Mouse (Mus musculus) urinary bladder, postnatal 36 days (tissue): Measurements from ENCODE around the gene Aasdh.
"Not testable (repeated sequence)": the region's sequence is repeated elsewhere in the genome, so short reads cannot be mapped to it uniquely, and the experiment has no call there.

ENCODE experiments used
- DNase-seq, 2 experiments: peaks; one replicate each; pipeline ENCODE4 v3.0.0; 2022; ENCODE audit warnings: low spot score in 2 of 2, mixed read lengths in 1 of 2

The Aasdh gene

GRCm38 (mm10) chr5:76912522-76912921 is 7.2 kb upstream of the Aasdh start:
- DNase-seq, result not testable (repeated sequence)

- DNase-seq, result no peak
Measured at GRCm38 (mm10) chr5:76910807-76911206, 5.5 kb upstream of the Aasdh start.

- no peak for DNase-seq
Measured at GRCm38 (mm10) chr5:76906155-76906499, 813 bp upstream of the Aasdh start.

- no peak for DNase-seq
Measured at GRCm38 (mm10) chr5:76904713-76905404, 455 bp downstream of the Aasdh start.

- DNase-seq, result no peak
Measured at GRCm38 (mm10) chr5:76902131-76902530, 3.2 kb downstream of the Aasdh start.

GRCm38 (mm10) chr5:76893084-76893483 is 12.2 kb downstream of the Aasdh start:
- no peak for DNase-seq

- no peak for DNase-seq
Measured at GRCm38 (mm10) chr5:76892608-76893007, 12.7 kb downstream of the Aasdh start.

- DNase-seq, result no peak
Measured at GRCm38 (mm10) chr5:76887011-76887410, 18.3 kb downstream of the Aasdh start.

- DNase-seq, result no peak
Measured at GRCm38 (mm10) chr5:76884107-76884506, 21.2 kb downstream of the Aasdh start.

- no peak for DNase-seq
Measured at GRCm38 (mm10) chr5:76876106-76876758, 29.1 kb downstream of the Aasdh start.

- no peak for DNase-seq
Measured at GRCm38 (mm10) chr5:76869553-76869952, 35.8 kb downstream of the Aasdh start.

GRCm38 (mm10) chr5:76868693-76869286 is 36.5 kb downstream of the Aasdh start:
- no peak for DNase-seq

GRCm38 (mm10) chr5:76866819-76867218 is 38.5 kb downstream of the Aasdh start:
- no peak for DNase-seq

GRCm38 (mm10) chr5:76858444-76858843 is 46.9 kb downstream of the Aasdh start:
- DNase-seq, result no peak

- no peak for DNase-seq
Measured at GRCm38 (mm10) chr5:76857103-76858015, 48.0 kb downstream of the Aasdh start.

- no peak for DNase-seq
Measured at GRCm38 (mm10) chr5:76855829-76856600, 49.3 kb downstream of the Aasdh start.

- DNase-seq, result peak; percentile 55 to 73
Measured at GRCm38 (mm10) chr5:76853549-76853948, 51.8 kb downstream of the Aasdh start.

GRCm38 (mm10) chr5:76851316-76851715 is 54.0 kb downstream of the Aasdh start:
- no peak for DNase-seq

GRCm38 (mm10) chr5:76847106-76847505 is 58.2 kb downstream of the Aasdh start:
- no peak for DNase-seq

GRCm38 (mm10) chr5:76844618-76845186 is 60.6 kb downstream of the Aasdh start:
- no peak for DNase-seq

- DNase-seq, result no peak
Measured at GRCm38 (mm10) chr5:76843851-76844419, 61.4 kb downstream of the Aasdh start.
